Mouse (Mus musculus) brain, embryonic 14.5 days (tissue): ENCODE data around the gene Igf1r.

Experiments
- CTCF ChIP-seq: fragments of 200-500 bp; IDR thresholded peaks from 2 replicates; pipeline ENCODE4 v1.5.1; 2012; ENCODE audit warnings: inconsistent platforms, mild to moderate bottlenecking, moderate library complexity, borderline replicate concordance; ENCODE audit not compliant: insufficient read depth, insufficient read length; ENCODE audit errors: extremely low read depth
- POLR2A ChIP-seq: fragments of 200-500 bp; IDR thresholded peaks from 2 replicates; pipeline ENCODE4 v1.6.1; 2012; ENCODE audit warnings: mild to moderate bottlenecking, inconsistent platforms, borderline replicate concordance; ENCODE audit not compliant: poor library complexity, insufficient read depth, insufficient read length, severe bottlenecking; ENCODE audit errors: extremely low read depth

GRCm38 (mm10) chr7:68014495-68014894 is 61.9 kb downstream of the Igf1r start:
- TF ChIP-seq POLR2A: no peak
- no peak for TF ChIP-seq CTCF
